Mouse (Mus musculus) hindbrain, embryonic 12.5 days (tissue): ENCODE results near the gene Ccdc88a. TPM values are rescaled to one million over a fixed set of nuclear protein-coding genes. Genes with fewer than 3 reads are reported as not detected.
A peak's percentile ranks its signal among the peaks of the same experiment; 100 is the strongest.
"Not testable (repeated sequence)": the region's sequence is repeated elsewhere in the genome, so short reads cannot be mapped to it uniquely, and the experiment has no call there.

ENCODE experiments used
- ATAC-seq: fragments of 200-750 bp; cut with Nextera tagmentation; 2 replicates; pipeline ENCODE4 v1.8.0; 2017; ENCODE audit warnings: moderate TSS enrichment; ENCODE audit not compliant: low FRiP score
- H3K27ac ChIP-seq: fragments of 300-500 bp; sonication (generic); 2 replicates; pipeline ENCODE4 v1.5.1; 2016; ENCODE audit warnings: mild to moderate bottlenecking
- H3K27me3 ChIP-seq: fragments of 300-500 bp; sonication (generic); 2 replicates; pipeline ENCODE4 v1.6.1; 2016; ENCODE audit warnings: mild to moderate bottlenecking
- H3K36me3 ChIP-seq: fragments of 300-500 bp; sonication (generic); 2 replicates; pipeline ENCODE4 v1.6.1; 2016; ENCODE audit warnings: mild to moderate bottlenecking
- H3K4me1 ChIP-seq: fragments of 300-500 bp; sonication (generic); 2 replicates; pipeline ENCODE4 v1.6.1; 2016
- H3K4me2 ChIP-seq: fragments of 300-500 bp; sonication (generic); replicated peaks from 2 replicates; pipeline ENCODE4 v1.6.1; 2016; ENCODE audit warnings: mild to moderate bottlenecking
- H3K4me3 ChIP-seq: fragments of 300-500 bp; sonication (generic); 2 replicates; pipeline ENCODE4 v1.5.1; 2016; ENCODE audit warnings: mild to moderate bottlenecking
- H3K9ac ChIP-seq: fragments of 300-500 bp; sonication (generic); 2 replicates; pipeline ENCODE4 v1.6.1; 2016; ENCODE audit warnings: mild to moderate bottlenecking, moderate library complexity
- H3K9me3 ChIP-seq: fragments of 300-500 bp; sonication (generic); replicated peaks from 2 replicates; pipeline ENCODE4 v1.6.1; 2016; ENCODE audit warnings: mild to moderate bottlenecking
- WGBS: fragments of 180-500 bp; shearing (Covaris S2); methylation state at CpG from one replicate; pipeline ENCODE4 v1.1.7; 2016; 5-methylcytosine and 5-hydroxymethylcytosine counted together
- polyA plus RNA-seq: library from polyadenylated mRNA; unstranded; fragments of >200 nt; fragmentation: Nextera tagmentation; extraction: Ambion mirVana; gene quantifications from 2 replicates; pipeline ENCODE4 v1.2.1, GENCODE M21; 2016

Gene Ccdc88a
- polyA plus RNA-seq, 1 experiment from 2014 or later = 82.6 TPM

DNA sequence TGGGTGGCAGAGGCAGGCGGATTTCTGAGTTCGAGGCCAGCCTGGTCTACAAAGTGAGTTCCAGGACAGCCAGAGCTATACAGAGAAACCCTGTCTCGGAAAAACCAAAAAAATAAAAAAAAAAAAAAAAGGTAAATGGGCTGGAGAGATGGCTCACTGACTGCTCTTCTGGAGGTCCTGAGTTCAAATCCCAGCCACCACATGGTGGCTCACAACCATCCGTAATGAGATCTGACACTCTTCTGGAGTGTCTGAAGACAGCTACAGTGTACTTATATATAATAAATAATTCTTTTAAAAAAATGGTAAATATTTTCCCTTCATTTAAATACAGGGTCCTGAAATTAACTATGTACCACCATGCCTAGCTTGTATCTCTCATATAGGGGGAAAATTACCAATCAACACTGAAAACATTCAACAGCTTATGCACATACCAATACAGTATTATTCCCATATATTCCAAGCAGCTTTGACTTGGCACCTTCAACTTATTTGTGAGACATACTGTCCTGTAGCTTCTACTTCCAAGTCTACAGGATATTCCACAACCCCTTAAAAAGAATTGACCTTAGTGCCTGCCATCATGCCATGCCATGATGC is 171.8 kb downstream of the Ccdc88a start:
- ATAC-seq, H3K9me3 ChIP-seq, H3K4me3 ChIP-seq, H3K4me1 ChIP-seq, H3K27ac ChIP-seq, H3K27me3 ChIP-seq, H3K9ac ChIP-seq, H3K4me2 ChIP-seq: not testable (repeated sequence)
- H3K36me3 ChIP-seq = peaks cover 41% of the 10 kb centered on the region
- 89% methylated on average over 4 of the region's 4 CpGs for WGBS

DNA sequence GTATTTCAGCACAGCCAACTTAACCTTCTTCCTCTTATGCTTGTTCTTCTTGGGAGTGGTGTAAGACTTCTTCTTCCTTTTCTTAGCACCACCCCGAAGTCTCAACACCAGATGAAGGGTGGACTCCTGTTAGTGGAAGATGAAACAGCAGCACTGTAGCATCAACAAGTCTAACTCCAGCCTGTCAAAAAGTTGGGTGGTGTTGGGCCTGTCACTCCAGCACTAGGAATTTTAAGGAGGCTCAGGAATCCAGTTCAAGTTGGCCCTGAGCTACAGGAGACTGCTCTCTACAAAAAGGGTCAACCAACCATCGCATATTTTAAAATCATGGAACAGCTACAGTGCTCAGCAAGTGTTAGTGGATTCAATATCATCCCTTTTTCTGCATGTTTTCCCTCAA is 172.8 kb downstream of the Ccdc88a start:
- not testable (repeated sequence) for H3K9ac ChIP-seq, H3K9me3 ChIP-seq, H3K27ac ChIP-seq, ATAC-seq, H3K4me1 ChIP-seq, H3K27me3 ChIP-seq
- Histone ChIP-seq H3K4me2 (peak overlapping the region; percentile 60), H3K36me3 (peaks cover 32% of the 10 kb centered on the region), H3K4me3 (peak overlapping the region; percentile 54)
- 93% methylated on average over 2 of the region's 2 CpGs for WGBS

DNA sequence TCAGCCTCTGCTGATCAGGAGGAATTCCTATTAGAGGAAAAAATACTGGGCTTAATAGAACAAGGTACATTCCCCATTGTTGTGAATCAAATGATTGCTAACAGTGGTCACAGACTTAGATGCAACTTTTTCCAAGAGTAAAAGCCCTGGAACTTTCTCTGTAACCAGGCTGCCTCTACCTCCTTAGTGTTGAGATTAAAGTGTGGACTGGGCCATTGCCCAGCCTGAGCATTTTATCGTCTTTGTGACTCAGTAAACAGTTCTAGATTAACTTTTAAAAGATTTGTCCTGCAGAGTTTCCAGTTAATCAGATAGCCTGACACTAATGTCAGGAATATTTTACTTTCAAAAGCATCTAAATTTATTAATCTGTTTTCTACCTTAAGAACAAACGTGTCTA is 173.3 kb downstream of the Ccdc88a start:
- Histone ChIP-seq H3K4me1 (peaks cover 9% of the 10 kb centered on the region), H3K27me3 (no peaks in the 10 kb centered on the region), H3K9me3 (no peaks in the 10 kb centered on the region), H3K36me3 (peaks cover 28% of the 10 kb centered on the region), H3K4me2 (peak overlapping the region; percentile 60), H3K9ac (peak overlapping the region; percentile 78), H3K4me3 (peak overlapping the region; percentile 54), H3K27ac (no peak overlapping the region)
- no peak for ATAC-seq
- WGBS = 31% methylated on average over 2 of the region's 2 CpGs

DNA sequence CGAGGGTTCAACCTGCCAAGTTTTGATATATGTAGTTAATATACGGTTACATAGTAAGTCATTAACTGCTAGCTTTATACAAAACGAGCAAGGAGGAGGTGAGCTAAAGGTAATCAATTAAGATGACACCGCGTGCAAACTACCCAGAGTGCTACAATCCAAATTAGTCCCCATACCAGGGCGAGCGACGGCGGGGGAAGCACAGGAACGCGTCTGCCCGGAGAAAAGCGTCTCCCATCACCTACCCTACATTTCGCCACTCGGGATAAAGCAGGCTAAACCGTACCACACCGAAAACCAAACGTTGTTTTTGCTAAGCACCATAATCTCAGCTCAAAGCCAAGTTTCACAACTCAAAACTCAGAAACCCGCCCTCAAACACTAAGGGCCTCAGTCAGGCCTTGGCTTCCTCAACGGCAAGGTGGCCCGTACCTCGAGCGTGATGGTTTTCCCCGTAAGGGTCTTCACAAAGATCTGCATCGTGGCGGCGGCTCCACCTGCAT is 173.8 kb downstream of the Ccdc88a start:
- WGBS = under 1% methylated on average over 27 of the region's 27 CpGs
- peak; percentile 16 for ATAC-seq

DNA sequence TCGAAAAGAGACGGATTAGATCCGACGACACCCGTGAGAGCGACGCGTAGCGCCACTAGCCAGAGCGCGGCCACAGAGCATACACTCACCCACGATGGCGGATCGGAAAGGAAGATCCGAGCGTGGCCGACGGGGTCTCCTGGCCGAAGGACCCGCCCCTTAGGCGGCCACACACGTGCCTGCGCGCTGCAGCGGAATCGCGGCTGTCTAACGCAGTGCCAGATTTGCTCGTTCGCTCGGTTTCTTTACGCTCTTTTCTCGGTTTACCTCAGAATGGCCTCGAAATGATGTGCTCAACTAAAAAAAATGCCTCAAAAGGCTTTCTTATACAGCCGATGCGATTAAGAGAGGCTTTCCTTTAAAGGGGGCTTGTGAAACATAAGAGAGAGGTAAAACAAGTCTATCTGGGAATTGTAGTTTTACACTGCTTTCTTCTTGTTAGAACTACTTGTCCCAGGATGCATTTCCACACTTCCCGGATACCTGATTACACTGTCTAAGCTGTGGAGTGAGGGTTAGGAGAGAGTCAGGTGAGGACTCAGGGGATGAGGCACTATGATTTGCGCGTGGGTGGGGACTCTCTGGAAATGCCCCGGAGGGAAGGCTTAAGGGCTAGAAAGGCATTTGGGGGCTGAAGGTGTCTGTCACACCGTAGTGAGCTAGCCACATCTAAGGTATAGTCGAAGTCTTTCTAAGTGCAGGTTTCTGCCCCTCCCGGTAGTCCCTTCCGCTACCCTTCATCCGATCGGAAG is 174.5 kb downstream of the Ccdc88a start, which contains the start of the genes Clhc1 and Rps27a:
Clhc1 (plus strand) TSS at position 199 of the 752 bp plus-strand sequence.
Rps27a (minus strand) TSS at position 358 of the 752 bp plus-strand sequence.
- Histone ChIP-seq H3K4me2 (peak within 1 kb of the TSS; percentile 67), H3K4me1 (peaks cover 9% of the 10 kb centered on the region), H3K9me3 (no peaks in the 10 kb centered on the region), H3K27me3 (no peaks in the 10 kb centered on the region), H3K4me3 (peak within 1 kb of the TSS; percentile 54), H3K36me3 (peaks cover 25% of the 10 kb centered on the region), H3K27ac (peak within 1 kb of the TSS; percentile 82), H3K9ac (peak within 1 kb of the TSS; percentile 78)
- WGBS = under 1% methylated on average over 46 of the region's 46 CpGs
- peak; percentile 98 for ATAC-seq

More for the DNA sequence above, 173.8 kb downstream of the Ccdc88a start:
- H3K9ac ChIP-seq = peak overlapping the region; percentile 78
- peak overlapping the region; percentile 54 for H3K4me3 ChIP-seq
- no peaks in the 10 kb centered on the region for H3K9me3 ChIP-seq
- peak overlapping the region; percentile 82 for H3K27ac ChIP-seq
- H3K4me2 ChIP-seq = peak overlapping the region; percentile 60
- peaks cover 9% of the 10 kb centered on the region for H3K4me1 ChIP-seq
- H3K27me3 ChIP-seq = no peaks in the 10 kb centered on the region
- peaks cover 26% of the 10 kb centered on the region for H3K36me3 ChIP-seq

DNA sequence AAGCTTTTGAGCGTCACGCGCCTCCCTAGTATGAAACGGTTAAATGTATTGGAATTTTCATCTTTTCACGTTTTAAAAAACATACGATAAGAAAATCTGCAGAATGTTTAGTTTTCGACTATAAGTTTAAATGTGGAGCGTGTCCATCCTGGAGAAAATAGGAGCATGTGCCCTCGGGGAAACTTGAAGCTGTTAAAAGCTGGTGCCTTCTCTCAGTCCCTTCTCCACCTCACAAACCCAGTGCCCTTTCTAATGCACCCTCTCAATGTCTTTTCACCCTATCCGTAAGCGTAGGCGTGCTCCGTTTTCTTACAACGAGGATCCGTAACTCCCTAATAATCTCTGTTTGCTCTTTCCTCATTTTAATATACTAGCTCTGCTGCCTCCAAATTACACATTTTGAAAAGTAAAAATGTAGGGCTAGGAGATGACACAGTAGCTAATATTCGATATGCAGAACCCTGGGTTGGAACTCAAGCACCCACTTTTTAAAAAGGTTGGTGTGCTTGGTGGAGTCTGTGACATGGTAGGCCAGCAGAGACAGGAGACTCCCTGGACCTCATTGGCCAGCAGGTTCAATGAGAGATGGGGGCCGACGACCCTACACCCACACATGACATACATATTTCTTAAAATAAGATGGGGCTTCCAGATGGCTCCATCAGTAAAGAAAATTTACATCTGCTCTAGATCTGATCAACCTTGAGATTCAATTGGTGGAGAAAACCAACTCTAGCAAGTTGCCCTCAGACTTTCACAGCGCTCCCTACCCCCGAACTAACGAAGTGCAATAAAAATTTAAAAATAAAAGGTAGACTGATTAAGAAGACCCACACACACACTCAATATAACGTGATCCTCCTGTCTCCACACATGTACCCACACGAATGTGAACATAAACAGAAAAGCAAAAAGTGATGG is 175.3 kb downstream of the Ccdc88a start:
- peak overlapping the region; percentile 78 for H3K9ac ChIP-seq
- H3K4me2 ChIP-seq = peak overlapping the region; percentile 67
- H3K27me3 ChIP-seq = no peaks in the 10 kb centered on the region
- ATAC-seq = 0 out of 2 replicates have a peak, but pooled peaks have one; percentile 14
- H3K4me3 ChIP-seq = peak overlapping the region; percentile 54
- WGBS = 27% methylated on average over 23 of the region's 23 CpGs
- H3K4me1 ChIP-seq = peaks cover 9% of the 10 kb centered on the region
- peak overlapping the region; percentile 82; the same call in 1 of the 2 replicates for H3K27ac ChIP-seq
- no peaks in the 10 kb centered on the region for H3K9me3 ChIP-seq
- peaks cover 21% of the 10 kb centered on the region for H3K36me3 ChIP-seq

DNA sequence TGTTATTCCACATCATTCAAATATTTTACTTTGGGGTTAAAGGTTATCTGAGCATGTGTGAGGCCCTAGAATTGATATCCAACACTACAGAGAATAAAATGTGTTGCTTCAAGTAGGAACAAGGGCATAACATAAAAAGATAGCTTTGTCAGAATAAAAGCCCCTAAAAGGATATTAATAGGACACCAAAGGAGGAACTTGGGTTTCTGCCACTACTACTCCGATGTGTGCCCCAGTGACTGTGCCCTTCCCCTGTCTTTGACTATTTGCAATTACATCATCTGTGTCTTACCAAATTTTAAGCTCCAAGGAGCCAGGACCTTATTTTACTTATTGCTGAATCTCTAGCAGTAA is 175.9 kb downstream of the Ccdc88a start:
- H3K4me2 ChIP-seq = no peak overlapping the region
- no peaks in the 10 kb centered on the region for H3K27me3 ChIP-seq
- peaks cover 9% of the 10 kb centered on the region for H3K4me1 ChIP-seq
- H3K9ac ChIP-seq = no peak overlapping the region
- no peaks in the 10 kb centered on the region for H3K9me3 ChIP-seq
- peaks cover 15% of the 10 kb centered on the region for H3K36me3 ChIP-seq
- H3K4me3 ChIP-seq = no peak overlapping the region
- WGBS = 97% methylated on average over 1 of the region's 1 CpGs
- ATAC-seq = no peak
- no peak overlapping the region for H3K27ac ChIP-seq

Other genes with a start within 250 kb of the Ccdc88a start
- gene Pnpt1, start 242.9 kb upstream of the Ccdc88a start, polyA plus RNA-seq = 33.6 and 33.7 TPM in 2 replicates
- gene Ppp4r3b, start 200.8 kb upstream of the Ccdc88a start, polyA plus RNA-seq = 106 and 114 TPM in 2 replicates
- 97.2 and 103 TPM in 2 replicates for gene Cfap36, start 126.2 kb upstream of the Ccdc88a start, polyA plus RNA-seq
- gene Prorsd1, start 141.4 kb downstream of the Ccdc88a start, polyA plus RNA-seq = 19.0 and 19.6 TPM in 2 replicates
- gene Mtif2, start 152.8 kb downstream of the Ccdc88a start, polyA plus RNA-seq = 54.7 and 54.8 TPM in 2 replicates
- 0.29 TPM in 1 of 2 replicates, not detected in the other for gene Clhc1, start 174.3 kb downstream of the Ccdc88a start, polyA plus RNA-seq
- 662 and 771 TPM in 2 replicates for gene Rps27a, start 174.5 kb downstream of the Ccdc88a start, polyA plus RNA-seq